Mouse (Mus musculus): ENCODE data around the gene Tmem178b.

Tmem178b gene

GRCm38 (mm10) chr6:40247398-40247946 lies 374.4 kb downstream of the Tmem178b start:
- no peak for DNase-seq (ENCODE audit: low spot score in 2 of 2)

- no peak for DNase-seq (ENCODE audit: low spot score in 2 of 2)
These were observed 376.9 kb downstream of the Tmem178b start for GRCm38 (mm10) chr6:40249939-40250338.

GRCm38 (mm10) chr6:40263687-40264086 lies 390.6 kb downstream of the Tmem178b start:
- no peak for DNase-seq (ENCODE audit: low spot score in 2 of 2)

- no peak for DNase-seq (ENCODE audit: low spot score in 2 of 2)
These were observed 427.6 kb downstream of the Tmem178b start for GRCm38 (mm10) chr6:40300707-40301106.

- peak; percentile 90 for DNase-seq (ENCODE audit: low spot score in 2 of 2)
These were observed 430.3 kb downstream of the Tmem178b start for GRCm38 (mm10) chr6:40303379-40303778.
